Comparison of ENCODE assay signal across 8 mouse cellular contexts in the genomic region with DNA sequence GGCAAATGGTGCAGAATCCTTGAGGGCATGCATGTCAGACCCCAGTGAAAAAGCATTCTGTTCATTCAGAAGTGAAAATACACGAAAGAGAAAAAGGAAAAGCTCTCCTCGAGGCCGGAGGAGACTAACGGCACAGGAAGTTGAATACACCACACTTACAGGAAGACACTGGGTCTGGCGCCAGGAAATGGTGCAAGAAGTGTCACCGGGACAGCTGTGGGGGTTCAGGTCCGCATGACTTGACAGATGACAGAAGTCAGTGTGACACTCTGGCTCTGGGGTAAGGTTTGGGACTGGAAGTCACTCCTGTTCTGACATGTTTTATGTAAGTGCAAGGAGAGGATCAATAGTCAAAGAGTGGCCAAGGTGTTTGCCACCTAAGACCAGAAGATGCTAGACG. TPM values are rescaled to one million over a fixed set of nuclear protein-coding genes. Genes with fewer than 3 reads are reported as not detected.
DNase-seq lines count a peak whose midpoint lies in the region.

No protein-coding gene starts in this region.

- DNase-seq in cerebellum, adult 11-12 months: peak; percentile 3
- DNase-seq in cerebellum, adult 18-20 months: no peak
- peak; percentile 49 for DNase-seq in T-cell, adult 2 months (ENCODE audit: low spot score)
- peak; percentile 70 to 78 for DNase-seq in kidney, postnatal 25 days
- no peak for DNase-seq in yolk sac, embryonic 10.5 days (ENCODE audit: low spot score)
- no peak for DNase-seq in cerebellum, postnatal 25 days
- no peak for DNase-seq in layer of hippocampus, adult 8-10 months (ENCODE audit: low spot score in 2 of 2)

- peaks cover 86% of the 10 kb centered on the region for H3K4me1 ChIP-seq in megakaryocyte, embryonic 14.5 days

- no peaks in the 10 kb centered on the region for H3K27me3 ChIP-seq in megakaryocyte, embryonic 14.5 days (replicated peaks)

- H3K9me3 ChIP-seq in megakaryocyte, embryonic 14.5 days: no peaks in the 10 kb centered on the region

- H3K36me3 ChIP-seq in megakaryocyte, embryonic 14.5 days (replicated peaks; ENCODE audit: low read length): peaks cover 7% of the 10 kb centered on the region

- peak overlapping the region; percentile 69 for H3K4me3 ChIP-seq in megakaryocyte, embryonic 14.5 days (replicated peaks)

RNA-seq across cellular contexts. Expression of a gene that starts 11.6 kb away (rescaled TPM):
- polyA plus RNA-seq in megakaryocyte, embryonic 14.5 days (2012; ENCODE audit: insufficient read depth, low replicate concordance): not detected in 2 replicates
- total RNA-seq in layer of hippocampus, adult 8-10 months (2022): 10 to 100 TPM; 81.3 to 94.0 (median 88.8) TPM

RNA-seq across cellular contexts. Expression of a gene that starts 11.9 kb away (rescaled TPM):
- 2.9 TPM in 1 of 2 replicates, not detected in the other for polyA plus RNA-seq in megakaryocyte, embryonic 14.5 days (2012; ENCODE audit: insufficient read depth, low replicate concordance)
- 1 to 10 TPM; 4.6 to 7.3 (median 6.5) TPM for total RNA-seq in layer of hippocampus, adult 8-10 months (2022)

RNA-seq across cellular contexts. Expression of a gene that starts 23.6 kb away (rescaled TPM):
- polyA plus RNA-seq in megakaryocyte, embryonic 14.5 days (2012; ENCODE audit: insufficient read depth, low replicate concordance): 11.6 and 15.8 TPM in 2 replicates
- total RNA-seq in layer of hippocampus, adult 8-10 months (2022): 10 to 100 TPM; 26.9 to 37.1 (median 32.1) TPM

Comparison
In these comparisons a context has a peak if more than half of its experiments do, and no peak if none do; other contexts are left out.
1. DNase-seq: peak in cerebellum, adult 11-12 months (single experiment), T-cell, adult 2 months (single experiment) and kidney, postnatal 25 days (2 of 2); none in cerebellum, adult 18-20 months (0 of 2), yolk sac, embryonic 10.5 days (single experiment), cerebellum, postnatal 25 days (0 of 2) and layer of hippocampus, adult 8-10 months (0 of 2).